Mouse (Mus musculus): ENCODE data around the gene Rxylt1. TPM values are rescaled to one million over a fixed set of nuclear protein-coding genes. Genes with fewer than 3 reads are reported as not detected.

Rxylt1 gene
- total RNA-seq, 2 experiments from 2014 or later = 39.6 to 40.1 TPM

- no peak for DNase-seq (ENCODE audit: low spot score)
These were observed 51.2 kb downstream of the Rxylt1 start for GRCm38 (mm10) chr10:122045946-122046345.

DNA sequence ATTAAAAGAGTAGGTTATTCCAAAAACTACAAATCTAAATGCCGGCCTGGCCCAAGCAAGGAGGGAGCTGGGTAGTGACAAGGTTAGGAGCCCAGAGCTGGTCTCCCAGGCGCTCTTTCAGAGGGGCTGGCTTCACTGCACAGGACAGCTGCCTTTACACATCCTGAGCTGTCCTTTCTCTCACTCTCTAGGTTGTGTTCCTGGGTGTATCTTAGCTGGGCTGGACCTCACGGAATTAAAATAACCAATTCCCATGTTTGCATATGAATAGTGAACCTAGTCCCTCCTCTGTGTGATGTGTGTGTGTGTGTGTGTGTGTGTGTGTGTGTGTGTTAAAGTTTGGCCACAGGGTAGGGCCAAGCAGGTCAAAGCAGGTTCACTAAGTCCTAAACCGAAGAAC is 52.2 kb downstream of the Rxylt1 start:
- no peak for DNase-seq (ENCODE audit: low spot score)

- no peak for DNase-seq (ENCODE audit: low spot score)
These were observed 56.8 kb downstream of the Rxylt1 start for GRCm38 (mm10) chr10:122040372-122040771.

GRCm38 (mm10) chr10:122039566-122039965 is 57.6 kb downstream of the Rxylt1 start:
- DNase-seq (ENCODE audit: low spot score) = no peak

- DNase-seq (ENCODE audit: low spot score) = no peak
These were observed 58.6 kb downstream of the Rxylt1 start for GRCm38 (mm10) chr10:122038554-122038953.

GRCm38 (mm10) chr10:122033271-122033670 is 63.9 kb downstream of the Rxylt1 start:
- no peak for DNase-seq (ENCODE audit: low spot score)

DNA sequence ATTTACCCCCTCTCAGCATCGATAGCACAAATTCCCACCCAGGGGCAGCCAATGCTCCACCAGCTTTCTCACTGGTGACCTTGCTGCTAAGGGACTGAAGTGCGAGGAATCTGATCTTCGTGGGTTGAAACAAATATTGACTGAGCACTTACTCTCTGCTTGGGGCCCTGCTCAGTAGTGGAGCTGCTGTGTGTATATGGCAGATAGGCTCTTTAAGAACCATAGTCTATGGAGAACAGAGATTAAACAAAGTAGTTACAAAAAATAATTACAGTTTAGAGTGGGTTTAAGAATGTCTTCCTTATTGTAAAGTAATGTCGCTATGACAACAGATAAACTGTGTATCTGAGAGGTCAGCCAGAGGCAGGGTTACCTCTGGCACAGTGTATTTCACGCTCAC is 66.8 kb downstream of the Rxylt1 start:
- DNase-seq (ENCODE audit: low spot score) = no peak

DNA sequence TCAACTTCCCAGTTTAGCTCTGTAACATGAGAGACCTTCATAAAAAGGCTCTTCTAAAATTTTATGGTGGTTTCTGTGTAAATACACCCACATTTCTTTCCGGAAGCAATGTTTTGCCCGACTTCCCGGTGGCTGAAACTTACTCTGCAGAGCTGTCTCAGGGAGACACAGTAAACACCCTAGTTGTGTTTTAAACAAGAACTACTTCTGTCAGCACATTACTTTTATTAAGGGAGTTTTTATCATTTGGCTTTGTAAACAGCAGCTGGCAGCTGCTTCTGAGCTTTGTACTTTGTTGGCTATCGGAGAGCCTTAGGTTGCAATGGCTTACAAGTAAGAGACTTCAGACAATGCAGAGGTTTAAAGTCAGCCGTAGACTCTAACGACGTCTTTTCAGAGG is 67.4 kb downstream of the Rxylt1 start:
- no peak for DNase-seq (ENCODE audit: low spot score)

Other genes with a start within 250 kb of the Rxylt1 start
- under 1 TPM; 0.50 to 0.62 TPM for gene Srgap1, start 50.1 kb downstream of the Rxylt1 start, total RNA-seq (2021)